Mouse (Mus musculus) C2C12 (cell line): Measurements from ENCODE around the gene Ap3b2. TPM values are rescaled to one million over a fixed set of nuclear protein-coding genes. Genes with fewer than 3 reads are reported as not detected.

Experiments used
- H3K27me3 ChIP-seq: one replicate; pipeline ENCODE4 v1.6.1; 2011; ENCODE audit not compliant: control insufficient read depth, insufficient read depth, insufficient read length
- H3K36me3 ChIP-seq: one replicate; pipeline ENCODE4 v1.6.1; 2011; ENCODE audit not compliant: control insufficient read depth, insufficient read depth
- H3K4me3 ChIP-seq: one replicate; pipeline ENCODE4 v1.5.1; 2011; ENCODE audit warnings: mild to moderate bottlenecking, control low read depth; ENCODE audit not compliant: poor library complexity, insufficient read depth, severe bottlenecking
- H3K79me2 ChIP-seq: one replicate; pipeline ENCODE4 v1.6.1; 2011; ENCODE audit not compliant: control insufficient read depth, insufficient read depth
- H3K79me3 ChIP-seq: one replicate; pipeline ENCODE4 v1.6.1; 2011; ENCODE audit warnings: low read depth, control low read depth
- H3ac ChIP-seq: one replicate; pipeline ENCODE3; 2011; ENCODE audit warnings: low read depth; ENCODE audit not compliant: control insufficient read depth, insufficient read length
- CEBPB ChIP-seq: IDR thresholded peaks from one replicate; pipeline ENCODE4 v1.6.1; 2011; ENCODE audit warnings: low read depth, mild to moderate bottlenecking, control low read depth, moderate library complexity
- CTCF ChIP-seq: IDR thresholded peaks from one replicate; pipeline ENCODE4 v1.5.1; 2011; ENCODE audit not compliant: control insufficient read depth, insufficient read depth, insufficient read length
- FOSL1 ChIP-seq: IDR thresholded peaks from one replicate; pipeline ENCODE4 v1.8.0; 2011; ENCODE audit warnings: mild to moderate bottlenecking, low read length; ENCODE audit not compliant: poor library complexity, insufficient read depth, severe bottlenecking
- MAX ChIP-seq: IDR thresholded peaks from one replicate; pipeline ENCODE4 v1.6.1; 2011; ENCODE audit warnings: mild to moderate bottlenecking, control low read depth
- MYOD1 ChIP-seq: IDR thresholded peaks from one replicate; pipeline ENCODE4 v1.6.1; 2011; ENCODE audit warnings: low read depth; ENCODE audit not compliant: control insufficient read depth, insufficient read length
- MYOG ChIP-seq: IDR thresholded peaks from one replicate; pipeline ENCODE4 v1.6.1; 2011; ENCODE audit not compliant: control insufficient read depth, insufficient read length; ENCODE audit errors: extremely low read depth
- USF1 ChIP-seq: IDR thresholded peaks from one replicate; pipeline ENCODE4 v1.6.1; 2011; ENCODE audit warnings: low read depth, mild to moderate bottlenecking, control low read depth, moderate library complexity
- long read RNA-seq, 2 experiments: library from polyadenylated mRNA; unstranded; transcript quantifications; one replicate each; pipeline ENCODE4 v2.0.0; 2019 to 2020
- polyA plus RNA-seq: library from polyadenylated mRNA; unstranded; fragments of >200 nt; fragmentation: generic; extraction: Trizol; gene quantifications from one replicate; pipeline ENCODE4 v1.2.1, GENCODE M21; 2012; ENCODE audit warnings: missing spikeins

Gene Ap3b2
- polyA plus RNA-seq = not detected
- long read RNA-seq, experiment 1 = 0 reads
- long read RNA-seq, experiment 2 = 0 reads

DNA sequence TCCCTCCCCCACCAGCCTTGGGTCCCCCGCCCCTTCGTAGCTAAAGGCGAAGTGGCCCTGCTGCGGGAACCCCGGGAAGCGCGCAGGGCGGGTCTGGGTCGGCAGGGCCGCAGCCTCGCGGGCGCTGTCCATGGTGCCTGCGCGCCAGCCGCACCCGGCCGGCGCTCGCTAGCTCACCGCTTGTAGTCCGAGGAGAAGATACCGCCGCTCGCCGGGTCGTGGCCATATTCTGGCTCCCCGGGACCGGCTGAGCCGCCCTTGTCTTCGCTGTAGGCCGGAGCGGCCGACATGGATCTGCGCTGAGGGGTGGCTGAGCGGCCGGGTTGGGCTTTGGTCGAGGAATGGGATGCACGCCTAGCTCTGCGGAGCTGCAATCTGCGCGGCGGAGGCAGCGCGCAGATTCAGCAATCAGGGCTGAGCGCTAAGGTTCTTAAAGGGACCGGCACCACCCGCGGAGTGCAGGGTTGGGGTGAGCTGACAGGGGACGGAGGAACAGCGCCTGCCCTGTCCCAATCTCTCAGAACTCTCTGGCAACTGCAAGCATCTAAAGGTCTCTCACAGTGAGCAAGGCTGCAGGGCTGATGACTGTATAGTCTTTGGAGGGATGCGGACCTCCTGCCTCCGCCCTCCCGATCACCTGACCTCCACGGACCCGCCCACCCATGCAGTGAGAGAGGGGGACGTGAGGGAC, at the start of gene Ap3b2:
Ap3b2 (minus strand) TSS at position 595 of the 691 bp plus-strand sequence.
- Histone ChIP-seq H3K27me3 (peaks cover 43% of the 10 kb centered on the region), H3K79me2 (no peaks in the 10 kb centered on the region), H3ac (no peak within 1 kb of the TSS), H3K4me3 (no peak within 1 kb of the TSS), H3K36me3 (no peaks in the 10 kb centered on the region), H3K79me3 (no peaks in the 10 kb centered on the region)
- TF ChIP-seq MYOG = no peak
- TF ChIP-seq MAX = no peak
- TF ChIP-seq USF1 = no peak
- TF ChIP-seq FOSL1 = no peak

DNA sequence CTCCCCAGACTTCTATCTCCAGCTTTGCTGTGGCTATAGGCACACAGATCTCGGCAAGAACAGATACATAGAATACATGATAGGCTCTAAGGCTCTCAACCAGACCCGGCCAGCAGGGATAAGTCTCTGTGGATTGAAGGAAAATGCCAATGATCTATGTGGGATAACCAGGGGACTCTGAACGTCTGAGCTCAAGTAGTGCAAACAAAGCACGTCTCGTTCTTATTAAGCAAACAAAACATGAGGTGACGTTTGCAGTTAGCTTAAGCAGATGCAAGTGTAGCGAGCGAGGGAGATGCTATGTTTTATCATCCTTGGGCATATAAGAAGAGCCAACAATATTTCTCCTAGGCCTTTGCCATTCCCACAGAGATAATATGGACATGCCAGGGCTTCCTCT, 49.2 kb upstream of the Ap3b2 start:
- Histone ChIP-seq H3K79me3 (no peaks in the 10 kb centered on the region), H3K4me3 (no peak overlapping the region), H3ac (no peak overlapping the region), H3K79me2 (no peaks in the 10 kb centered on the region), H3K36me3 (no peaks in the 10 kb centered on the region), H3K27me3 (peaks cover 26% of the 10 kb centered on the region)
- TF ChIP-seq MYOG (no peak), MYOD1 (no peak), CEBPB (no peak), MAX (no peak), CTCF (no peak), FOSL1 (no peak), USF1 (no peak)

DNA sequence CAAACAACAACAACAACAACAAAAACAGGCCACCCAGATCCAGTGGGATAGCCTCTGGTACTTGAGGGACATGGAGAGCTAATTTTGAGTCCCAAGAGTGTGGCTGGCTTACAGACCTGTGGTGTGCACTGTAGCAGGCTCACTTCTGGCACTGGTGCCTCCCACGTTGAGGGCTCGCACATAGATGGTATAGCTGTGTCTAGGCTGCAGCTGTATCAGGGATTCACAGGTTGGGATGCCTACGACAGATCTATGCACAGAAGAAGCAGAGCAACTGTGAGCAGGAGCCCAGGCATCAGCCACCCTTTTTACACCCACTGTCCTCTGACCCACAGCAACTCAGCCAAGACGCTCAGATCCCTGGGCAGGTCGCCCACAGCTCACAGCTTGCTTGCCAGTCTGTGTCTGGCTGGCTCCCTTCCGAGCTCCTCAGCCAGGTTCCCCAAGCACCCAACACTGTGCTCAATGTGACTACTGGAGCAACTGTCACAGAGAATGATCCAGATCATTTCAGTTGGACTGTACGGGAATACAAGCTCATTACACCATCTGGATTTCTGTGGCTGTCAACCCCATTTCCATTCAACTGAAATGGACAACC, 48.3 kb upstream of the Ap3b2 start:
- no peaks in the 10 kb centered on the region for H3K36me3 ChIP-seq
- no peak overlapping the region for H3K4me3 ChIP-seq
- no peak for TF ChIP-seq MYOG
- TF ChIP-seq MAX = no peak
- TF ChIP-seq USF1 = no peak
- TF ChIP-seq CEBPB = no peak
- TF ChIP-seq MYOD1 = no peak
- TF ChIP-seq CTCF = no peak
- no peak for TF ChIP-seq FOSL1
- no peaks in the 10 kb centered on the region for H3K79me3 ChIP-seq
- no peak overlapping the region for H3ac ChIP-seq
- peaks cover 26% of the 10 kb centered on the region for H3K27me3 ChIP-seq
- no peaks in the 10 kb centered on the region for H3K79me2 ChIP-seq

DNA sequence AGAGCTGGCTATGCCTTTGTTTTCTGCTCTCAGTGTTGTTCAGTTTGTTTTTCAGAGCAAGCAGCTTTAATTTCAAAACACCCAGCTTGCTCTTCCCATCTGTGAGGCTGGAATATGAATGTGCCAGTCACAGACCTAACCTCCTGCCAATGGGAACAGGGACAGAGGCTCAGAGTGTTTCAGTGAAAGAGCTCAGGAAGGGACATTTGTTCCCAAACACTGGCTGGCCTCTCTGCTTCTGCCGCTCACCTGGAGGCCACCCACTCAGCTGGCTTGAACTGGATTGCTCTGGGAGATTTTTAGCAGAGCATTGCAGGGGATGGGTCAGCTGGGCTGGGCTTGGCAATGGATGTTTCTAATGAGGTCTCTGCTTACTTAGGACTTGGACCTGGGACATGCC, 47.3 kb upstream of the Ap3b2 start:
- Histone ChIP-seq H3K79me3 (no peaks in the 10 kb centered on the region), H3ac (no peak overlapping the region), H3K4me3 (no peak overlapping the region), H3K79me2 (no peaks in the 10 kb centered on the region), H3K27me3 (peaks cover 26% of the 10 kb centered on the region), H3K36me3 (no peaks in the 10 kb centered on the region)
- TF ChIP-seq USF1 (no peak), CTCF (no peak), MYOG (no peak), FOSL1 (no peak), CEBPB (no peak), MYOD1 (no peak), MAX (no peak)

DNA sequence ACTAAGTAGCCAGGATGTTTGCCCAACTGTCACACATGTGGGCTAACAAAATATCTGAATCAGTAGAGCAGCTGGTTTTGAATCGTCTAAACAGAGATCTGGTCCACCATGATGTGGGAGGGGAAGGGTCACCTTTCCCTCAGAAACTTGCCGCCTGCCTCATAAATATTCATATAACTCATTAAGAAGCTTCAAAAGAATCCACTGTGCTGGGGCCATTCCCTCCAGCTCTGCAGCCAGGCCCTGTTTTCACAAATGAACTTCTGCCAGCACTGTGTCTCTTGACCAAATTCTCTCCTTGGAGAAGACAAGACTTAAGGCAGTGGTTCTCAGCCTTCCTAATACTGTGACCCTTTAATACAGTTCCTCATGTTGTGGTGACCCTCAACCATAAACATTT, 45.8 kb upstream of the Ap3b2 start:
- TF ChIP-seq FOSL1 = no peak
- no peak for TF ChIP-seq MAX
- TF ChIP-seq CEBPB = no peak
- no peak for TF ChIP-seq USF1
- no peak for TF ChIP-seq CTCF
- TF ChIP-seq MYOG = no peak
- no peak for TF ChIP-seq MYOD1
- Histone ChIP-seq H3K79me3 (no peaks in the 10 kb centered on the region), H3K36me3 (peaks cover 2% of the 10 kb centered on the region), H3ac (no peak overlapping the region), H3K4me3 (no peak overlapping the region), H3K27me3 (peaks cover 26% of the 10 kb centered on the region), H3K79me2 (no peaks in the 10 kb centered on the region)
